Mouse (Mus musculus) layer of hippocampus, adult 9-10 months (tissue): ENCODE data around the gene Ccnd3.
A peak's percentile ranks its signal among the peaks of the same experiment; 100 is the strongest.
"Not testable (repeated sequence)": the region's sequence is repeated elsewhere in the genome, so short reads cannot be mapped to it uniquely, and the experiment has no call there.

Source experiments
- DNase-seq: peaks from one replicate; pipeline ENCODE4 v3.0.0; 2022; ENCODE audit warnings: low spot score

Ccnd3 gene

GRCm38 (mm10) chr17:47482401-47482800 lies 22.4 kb upstream of the Ccnd3 start:
- DNase-seq, result no peak

- no peak for DNase-seq
Measured at GRCm38 (mm10) chr17:47484241-47484921, 20.5 kb upstream of the Ccnd3 start.

GRCm38 (mm10) chr17:47484993-47485392 lies 19.9 kb upstream of the Ccnd3 start:
- no peak for DNase-seq

GRCm38 (mm10) chr17:47485791-47486190 lies 19.1 kb upstream of the Ccnd3 start:
- DNase-seq, result no peak

GRCm38 (mm10) chr17:47490791-47491190 lies 14.1 kb upstream of the Ccnd3 start:
- no peak for DNase-seq

- DNase-seq, result no peak
Measured at GRCm38 (mm10) chr17:47492731-47493130, 12.1 kb upstream of the Ccnd3 start.

GRCm38 (mm10) chr17:47493653-47494052 lies 11.2 kb upstream of the Ccnd3 start:
- no peak for DNase-seq

GRCm38 (mm10) chr17:47494132-47494531 lies 10.7 kb upstream of the Ccnd3 start:
- no peak for DNase-seq

GRCm38 (mm10) chr17:47501531-47501930 lies 3.3 kb upstream of the Ccnd3 start:
- DNase-seq, result no peak

GRCm38 (mm10) chr17:47501946-47502706 lies 2.7 kb upstream of the Ccnd3 start, which contains the start of gene Taf8:
Taf8 (minus strand) TSS chr17:47502292.
- peak; percentile 89 for DNase-seq

GRCm38 (mm10) chr17:47502707-47503045 lies 2.2 kb upstream of the Ccnd3 start:
- not testable (repeated sequence) for DNase-seq

- DNase-seq, result no peak
Measured at GRCm38 (mm10) chr17:47503689-47504088, 1.2 kb upstream of the Ccnd3 start.

- DNase-seq, result no peak
Measured at GRCm38 (mm10) chr17:47504228-47504627, 623 bp upstream of the Ccnd3 start.

GRCm38 (mm10) chr17:47505566-47505965 lies 715 bp downstream of the Ccnd3 start:
- DNase-seq, result no peak

- no peak for DNase-seq
Measured at GRCm38 (mm10) chr17:47506042-47506441, 1.2 kb downstream of the Ccnd3 start.

- no peak for DNase-seq
Measured at GRCm38 (mm10) chr17:47506697-47507096, 1.8 kb downstream of the Ccnd3 start.

- no peak for DNase-seq
Measured at GRCm38 (mm10) chr17:47507523-47507922, 2.7 kb downstream of the Ccnd3 start.

GRCm38 (mm10) chr17:47508012-47508608 lies 3.3 kb downstream of the Ccnd3 start:
- DNase-seq, result peak; percentile 81

GRCm38 (mm10) chr17:47509031-47509705 lies 4.3 kb downstream of the Ccnd3 start:
- no peak for DNase-seq

GRCm38 (mm10) chr17:47511111-47512020 lies 6.5 kb downstream of the Ccnd3 start:
- DNase-seq, result peak; percentile 99

GRCm38 (mm10) chr17:47512956-47513775 lies 8.3 kb downstream of the Ccnd3 start:
- no peak for DNase-seq
